Mouse (Mus musculus) cerebellum, postnatal 36 days (tissue): ENCODE data around the gene Slc5a10.

ENCODE experiments used
- DNase-seq, 2 experiments: peaks; one replicate each; pipeline ENCODE4 v3.0.0; 2021 to 2022; ENCODE audit warnings: mixed read lengths in 2 of 2

Gene Slc5a10

DNA sequence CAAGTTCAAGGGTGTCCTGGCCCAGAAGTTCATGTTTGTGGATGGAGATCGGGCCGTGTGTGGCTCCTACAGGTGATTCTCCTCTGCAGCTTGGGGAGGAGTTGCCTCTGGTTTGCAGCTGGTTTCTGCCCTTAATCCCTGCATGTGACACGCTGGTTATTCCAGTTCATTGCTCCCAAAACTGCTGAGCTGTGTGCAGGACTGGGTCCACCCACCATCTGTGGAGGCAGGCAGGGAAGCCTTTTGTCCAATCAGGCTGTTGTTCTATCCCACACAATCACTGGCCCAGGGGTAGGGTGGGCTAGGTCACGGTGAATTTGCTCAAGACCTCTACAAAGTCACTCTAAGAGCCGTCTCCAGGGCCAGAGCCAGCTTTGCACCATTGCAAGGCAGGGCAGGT lies 18.9 kb downstream of the Slc5a10 start:
- no peak for DNase-seq

DNA sequence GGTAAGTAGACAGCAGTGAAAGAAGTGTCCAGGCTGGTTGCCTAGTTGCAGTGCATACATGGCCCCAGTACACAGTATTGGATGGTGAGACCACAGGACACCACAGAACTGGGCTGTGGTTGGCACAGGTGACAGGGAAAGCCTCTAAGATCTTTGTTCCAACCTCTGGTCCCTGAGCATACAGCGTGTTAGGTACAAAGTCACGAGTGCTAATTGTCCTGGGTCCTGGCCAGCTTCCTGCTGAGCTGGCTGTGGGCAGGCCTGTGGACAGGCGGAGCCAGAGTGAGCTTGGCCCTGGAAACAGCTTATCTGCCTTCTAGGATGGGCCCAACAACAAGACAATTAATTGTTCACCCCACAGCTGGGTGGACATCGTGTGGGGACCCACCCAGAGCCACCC lies 20.7 kb downstream of the Slc5a10 start:
- peak; percentile 72 to 75 for DNase-seq

DNA sequence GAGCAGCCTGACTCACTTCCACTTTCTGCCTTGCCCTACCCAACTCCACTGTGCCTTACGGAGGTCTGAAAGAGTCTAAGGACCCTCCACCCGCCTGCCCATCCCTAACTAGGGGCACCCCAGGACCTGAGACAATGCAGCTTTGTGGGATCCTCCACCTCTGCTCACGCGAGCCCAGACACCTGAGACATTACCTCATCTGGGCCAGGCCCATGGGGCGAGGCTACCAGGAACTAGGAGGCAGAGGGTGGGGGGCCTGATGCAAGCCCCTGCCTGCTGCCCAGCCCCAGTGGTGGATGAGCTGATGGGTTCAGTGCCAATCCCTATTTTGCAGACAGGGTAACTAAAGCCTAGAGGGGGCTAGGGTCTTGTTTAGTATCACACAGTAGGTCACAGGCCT lies 21.2 kb downstream of the Slc5a10 start:
- DNase-seq, result no peak

DNA sequence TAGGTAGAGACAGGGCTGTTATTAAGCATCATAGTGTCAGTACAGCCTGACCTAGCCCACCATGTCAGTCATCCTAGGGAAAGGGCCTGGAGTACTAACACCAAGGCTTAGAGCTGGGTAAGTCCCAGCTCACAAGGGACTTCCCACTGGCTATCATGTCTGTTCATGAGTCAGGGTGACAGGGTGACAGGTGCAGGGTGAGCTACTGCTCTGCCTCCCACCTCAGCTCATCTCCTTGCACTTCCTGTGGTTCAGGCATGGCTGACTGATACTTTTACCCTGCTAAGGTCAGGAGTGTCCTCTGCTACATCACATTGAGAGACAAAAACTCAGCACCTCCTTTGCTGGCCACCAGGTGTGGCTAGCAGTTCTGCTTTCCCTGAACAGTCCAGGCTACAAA lies 21.8 kb downstream of the Slc5a10 start:
- DNase-seq, result no peak

DNA sequence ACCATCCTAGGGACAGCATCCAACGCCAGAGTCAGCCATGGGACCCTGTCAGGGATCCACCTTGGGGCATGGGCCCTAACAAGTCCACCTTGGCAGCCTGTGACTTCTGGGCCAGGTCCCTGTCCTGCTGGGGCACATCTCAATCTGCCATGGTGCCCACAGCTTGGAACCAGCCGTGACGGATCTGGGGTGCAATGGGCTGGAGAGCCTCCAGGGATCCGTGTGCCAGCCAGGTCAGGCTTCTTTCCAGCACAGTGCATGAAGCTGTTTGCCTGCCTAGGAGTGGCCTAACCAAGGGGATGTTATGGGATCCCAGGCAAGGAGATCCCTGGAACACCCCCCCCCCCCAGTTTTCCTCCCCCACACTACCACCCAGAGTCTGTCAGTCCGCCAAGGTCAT lies 27.6 kb downstream of the Slc5a10 start:
- DNase-seq, result peak; percentile 70 to 72

DNA sequence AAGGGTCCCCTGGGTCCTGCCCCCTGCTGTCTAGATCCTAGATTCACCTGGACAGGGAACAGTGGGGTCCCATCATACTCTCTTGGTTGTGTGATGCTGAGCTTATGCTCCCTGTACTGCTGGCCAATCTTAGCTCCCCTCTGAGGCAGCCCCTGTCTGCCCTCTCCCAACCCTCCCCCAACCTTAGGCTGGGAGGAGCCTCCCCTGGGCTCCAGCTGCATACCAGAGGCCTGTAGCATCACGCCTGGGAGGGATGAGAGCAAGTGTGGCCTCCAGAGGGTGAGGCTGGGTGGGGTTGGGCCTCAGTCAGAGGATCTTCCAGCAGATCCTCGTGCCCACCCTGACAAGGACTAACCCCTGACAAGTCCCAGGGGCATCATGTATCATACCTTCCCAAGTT lies 33.0 kb downstream of the Slc5a10 start:
- no peak for DNase-seq

DNA sequence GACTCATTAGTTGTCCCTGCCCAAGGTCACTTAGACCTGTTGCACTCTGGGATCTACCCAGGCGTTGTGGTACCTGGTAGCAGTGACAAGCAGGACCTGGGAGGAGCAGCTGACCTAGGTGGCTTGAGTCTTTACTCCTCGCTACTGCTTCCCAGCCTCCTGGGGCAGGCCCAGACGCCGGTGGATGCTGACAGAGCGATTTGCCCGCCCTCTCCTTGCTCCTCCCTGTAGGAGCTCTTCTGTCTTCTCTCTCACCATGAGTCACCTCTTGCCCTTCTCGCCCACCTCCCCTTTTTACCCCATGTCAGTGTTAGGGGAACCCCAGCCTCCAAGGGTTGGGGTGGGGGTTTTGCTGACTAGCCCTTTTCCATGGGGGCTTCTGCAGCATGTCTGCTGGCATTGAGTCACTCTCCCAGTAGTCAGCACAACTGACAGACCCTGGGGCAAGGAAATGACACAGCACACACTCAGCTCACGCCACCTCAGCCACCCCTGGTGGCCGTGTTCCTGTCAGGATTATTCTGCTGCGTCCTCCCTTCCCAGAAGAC lies 33.6 kb downstream of the Slc5a10 start:
- no peak for DNase-seq

DNA sequence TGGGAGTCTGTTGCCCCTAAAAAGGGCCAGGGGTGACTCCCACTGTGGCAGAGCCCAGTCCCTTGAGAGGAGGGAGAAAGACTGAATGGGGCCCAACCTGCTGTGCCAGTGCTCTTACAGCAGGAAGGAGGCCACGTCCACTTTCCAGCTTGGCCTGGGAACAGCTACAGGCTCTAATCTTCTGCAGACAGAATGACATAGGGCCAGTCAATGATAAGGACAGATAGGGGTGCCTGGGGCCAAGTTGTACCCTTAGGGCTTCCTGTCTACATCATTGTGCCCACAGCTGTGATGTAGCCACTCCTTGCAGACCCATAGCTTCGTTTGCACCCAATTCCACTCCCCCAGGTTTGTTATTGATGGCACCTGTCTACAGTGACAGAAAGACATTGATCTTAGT lies 34.5 kb downstream of the Slc5a10 start:
- DNase-seq, result no peak

DNA sequence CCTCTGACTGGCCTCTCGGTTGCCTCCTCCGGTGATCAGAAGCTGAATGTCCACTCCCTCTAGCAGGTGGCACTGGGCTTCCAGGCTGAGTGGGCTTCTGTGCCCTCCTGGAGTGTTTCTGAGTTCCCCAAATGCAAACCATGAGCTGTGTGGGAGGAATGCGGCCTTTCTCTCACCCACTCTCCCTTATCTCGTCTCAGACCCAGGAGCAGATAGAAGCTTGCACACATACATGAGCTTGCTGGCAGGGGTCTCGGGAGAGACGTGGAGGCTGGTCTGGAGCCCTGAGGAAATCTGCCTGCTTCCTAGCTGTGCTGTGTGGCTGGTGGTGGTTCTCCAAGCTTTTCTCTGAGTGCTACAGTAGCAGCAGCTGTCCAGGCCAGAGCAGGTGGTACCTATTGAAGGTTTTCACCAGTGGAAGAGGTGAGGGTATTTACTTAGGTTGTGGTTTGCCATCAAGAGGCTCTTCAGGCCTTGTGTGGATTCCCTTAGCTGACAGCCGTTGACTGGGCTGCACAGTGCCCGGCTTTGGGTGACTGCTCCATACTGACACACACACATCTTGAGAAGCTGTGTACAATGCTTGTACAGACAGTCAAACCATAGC lies 35.4 kb downstream of the Slc5a10 start:
- no peak for DNase-seq

DNA sequence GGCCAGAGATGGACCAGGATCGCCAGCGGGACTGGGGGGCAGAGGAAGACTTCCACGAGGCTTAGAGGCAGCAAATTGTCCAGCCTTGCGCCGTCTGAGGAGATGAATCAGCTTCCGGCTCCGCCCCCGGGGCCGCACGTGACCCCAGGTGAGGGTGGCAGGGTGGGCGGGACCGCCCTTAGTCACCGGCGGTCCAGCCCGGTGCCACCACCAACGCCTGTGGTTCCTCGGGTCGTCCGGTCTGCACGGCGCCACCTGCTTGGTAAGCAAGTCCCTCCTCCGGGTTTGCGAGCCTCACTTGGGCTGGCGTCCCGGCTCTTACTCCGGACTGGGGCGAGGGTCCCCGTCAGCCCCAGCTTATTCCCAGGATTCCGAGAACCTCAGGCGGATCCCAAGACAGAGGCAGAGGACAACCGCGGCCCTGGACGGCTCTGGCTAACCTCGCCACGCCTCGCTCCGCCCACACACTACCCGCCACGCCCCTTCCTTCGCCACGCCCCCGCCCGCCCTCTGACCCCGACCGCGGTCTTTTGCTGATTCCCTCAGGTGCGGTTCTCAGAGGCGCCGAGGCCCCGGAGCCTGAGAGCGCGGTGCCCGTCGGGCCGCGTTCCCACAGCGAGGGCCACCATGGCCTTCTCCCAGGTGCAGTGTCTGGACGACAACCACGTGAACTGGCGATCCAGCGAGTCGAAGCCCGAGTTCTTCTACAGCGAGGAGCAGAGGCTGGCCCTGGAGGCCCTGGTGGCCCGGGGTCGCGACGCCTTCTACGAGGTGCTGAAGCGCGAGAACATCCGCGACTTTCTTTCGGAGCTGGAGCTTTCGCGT lies 36.5 kb downstream of the Slc5a10 start, which contains the start of gene Fam83g:
TSS of gene Fam83g (plus strand) at position 185 of the 825 bp plus-strand sequence.
- no peak for DNase-seq

DNA sequence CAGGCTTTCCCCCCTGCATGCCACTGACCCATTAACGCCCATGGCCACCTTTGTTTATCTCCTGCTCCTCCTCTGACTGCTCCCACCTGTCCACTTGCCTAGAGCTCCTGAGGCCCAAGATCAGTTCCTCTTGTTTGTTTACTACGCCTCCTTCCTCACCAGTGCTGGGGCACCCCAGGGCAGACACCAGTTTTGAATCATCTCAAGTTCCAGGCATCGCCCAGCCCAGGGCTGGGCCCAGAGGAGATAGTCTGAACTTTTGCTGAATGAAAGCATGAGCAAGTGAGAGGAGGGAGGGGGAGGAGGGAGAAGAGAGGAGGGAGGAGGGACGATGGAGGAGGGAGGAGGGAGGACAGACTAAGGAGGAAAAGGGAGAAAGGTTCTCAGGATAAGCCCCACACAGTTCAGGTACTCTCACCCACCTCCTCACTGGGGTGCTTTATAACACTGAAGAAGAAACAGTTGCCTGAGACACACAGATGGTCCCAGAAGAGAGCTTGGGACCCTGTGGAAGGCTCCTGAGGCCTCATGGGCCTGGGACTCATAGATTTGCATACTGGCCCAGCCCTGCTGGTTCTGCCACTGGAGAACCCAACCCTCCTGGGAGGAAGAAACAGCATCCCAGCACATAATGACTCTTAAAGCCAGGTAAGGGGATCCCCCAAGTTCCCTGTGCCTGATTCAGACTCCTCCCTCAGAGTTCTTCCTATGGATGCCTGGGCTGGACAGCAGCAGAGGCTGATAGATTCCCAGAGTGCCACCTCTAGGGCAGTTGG lies 41.3 kb downstream of the Slc5a10 start:
- no peak for DNase-seq

DNA sequence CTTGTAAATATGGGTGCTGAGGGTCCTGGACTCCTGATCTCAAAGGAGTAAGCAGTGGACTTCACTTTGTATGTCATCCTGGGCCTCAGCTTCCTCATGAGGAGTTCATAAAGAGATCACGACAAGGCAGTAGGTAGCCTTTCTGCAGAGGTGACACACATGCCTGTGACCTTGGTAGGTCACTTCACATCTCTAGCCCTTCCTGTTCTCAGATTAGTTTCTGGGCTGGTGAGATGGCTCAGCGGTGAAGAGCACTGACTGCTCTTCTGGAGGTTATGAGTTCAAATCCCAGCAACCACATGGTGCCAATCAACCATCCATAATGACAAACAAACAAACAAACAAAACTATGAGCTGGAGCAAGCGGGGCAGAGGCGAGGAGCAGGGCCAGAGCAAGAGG lies 42.9 kb downstream of the Slc5a10 start:
- no peak for DNase-seq

DNA sequence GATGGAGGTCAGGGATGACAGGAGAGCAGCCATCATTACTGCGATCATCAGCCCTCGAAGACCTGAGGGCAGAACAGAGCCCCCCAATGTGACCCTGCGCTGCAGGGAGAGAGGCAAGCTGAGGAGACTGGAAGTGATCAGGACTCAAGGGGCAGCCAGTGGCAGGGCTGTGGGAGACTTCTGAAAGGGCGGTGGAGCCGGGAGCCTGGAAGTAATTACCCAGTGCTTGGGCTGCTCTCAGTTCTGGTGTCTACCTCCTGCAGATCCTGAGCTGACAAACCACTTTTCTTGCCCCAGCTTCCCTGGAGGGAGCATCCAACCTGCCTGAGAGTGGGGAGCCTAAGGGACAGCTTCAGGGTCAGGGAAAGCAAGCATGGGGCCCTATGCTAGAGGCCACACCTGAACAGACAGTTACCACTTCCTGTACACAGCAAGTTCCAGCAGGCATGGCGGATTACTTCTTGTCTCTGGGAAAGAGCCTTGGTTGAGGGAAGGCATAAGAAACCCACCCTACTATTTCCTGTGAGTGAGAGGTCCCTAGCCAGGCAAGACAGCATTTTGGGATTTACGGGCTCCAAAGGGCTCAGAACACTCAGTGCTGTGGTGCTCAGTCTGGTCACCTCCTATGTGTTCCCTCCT lies 44.3 kb downstream of the Slc5a10 start:
- no peak for DNase-seq

DNA sequence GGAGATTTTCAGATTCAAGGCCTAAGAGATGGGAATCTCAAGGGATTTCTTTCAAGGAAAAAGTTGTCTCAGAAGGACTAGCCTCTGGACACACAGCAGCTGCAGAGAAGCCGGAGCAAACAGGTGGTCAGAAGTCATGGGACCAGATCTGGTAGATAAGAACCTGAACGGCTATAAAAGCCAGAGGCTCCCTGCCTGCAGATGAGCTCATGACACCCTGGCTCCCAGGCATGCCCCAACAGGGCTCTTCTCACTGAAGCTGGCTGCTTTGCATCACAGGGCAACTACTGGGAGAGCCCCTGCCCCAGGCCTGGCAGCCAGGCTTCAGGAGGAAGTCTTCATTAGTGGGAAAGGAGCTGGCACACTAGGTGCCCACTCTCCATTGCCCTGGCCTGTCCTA lies 45.3 kb downstream of the Slc5a10 start:
- DNase-seq, result no peak

DNA sequence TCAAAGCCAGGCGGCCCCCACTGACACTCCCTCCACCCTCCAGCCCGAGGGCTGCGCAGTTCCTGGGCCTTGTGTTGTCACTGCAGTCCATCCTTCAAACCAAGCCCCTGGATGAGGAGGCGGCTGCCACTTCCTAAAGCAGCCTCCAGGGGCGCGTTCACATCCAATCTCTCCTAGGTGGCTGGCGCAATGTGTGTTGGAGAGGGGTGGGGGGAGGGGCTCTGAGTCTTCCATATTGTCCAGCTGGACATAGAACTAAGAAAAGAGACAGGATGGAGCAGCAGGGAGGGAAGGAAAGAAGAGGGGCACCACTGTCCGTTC lies 45.8 kb downstream of the Slc5a10 start:
- no peak for DNase-seq

DNA sequence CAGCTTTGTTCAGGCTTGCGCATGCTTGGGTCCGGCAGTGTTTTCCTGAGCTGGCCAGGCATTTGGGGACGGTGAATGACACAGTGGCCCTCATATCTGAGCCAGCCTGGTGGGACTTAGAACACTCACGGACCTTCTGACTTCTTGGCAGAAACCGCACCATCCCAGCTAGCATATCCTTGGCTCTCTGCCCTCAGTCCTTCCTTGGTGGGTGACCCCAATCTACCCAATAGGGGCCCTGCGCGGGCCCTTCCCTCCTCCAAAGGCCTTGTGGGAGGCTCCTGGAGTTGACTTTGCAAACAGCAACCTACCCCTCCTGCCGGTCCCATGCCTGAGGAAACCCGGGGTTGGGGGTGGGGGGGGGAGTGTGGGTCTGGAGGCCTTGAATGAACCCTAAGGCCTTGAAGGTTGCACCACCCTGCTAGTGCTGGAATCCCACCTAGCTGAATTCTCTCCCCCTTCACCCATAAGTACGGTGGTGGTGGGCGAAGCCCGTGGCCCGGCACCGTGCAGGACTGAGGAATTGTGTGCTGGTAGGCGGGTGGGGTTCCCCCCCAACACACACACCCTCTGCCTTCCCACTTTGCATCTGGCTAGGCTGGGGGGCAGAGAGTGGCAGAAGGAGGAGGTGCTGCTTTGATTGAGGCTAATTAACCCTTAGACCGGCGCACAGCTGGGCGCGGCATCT lies 46.3 kb downstream of the Slc5a10 start:
- DNase-seq, result no peak

DNA sequence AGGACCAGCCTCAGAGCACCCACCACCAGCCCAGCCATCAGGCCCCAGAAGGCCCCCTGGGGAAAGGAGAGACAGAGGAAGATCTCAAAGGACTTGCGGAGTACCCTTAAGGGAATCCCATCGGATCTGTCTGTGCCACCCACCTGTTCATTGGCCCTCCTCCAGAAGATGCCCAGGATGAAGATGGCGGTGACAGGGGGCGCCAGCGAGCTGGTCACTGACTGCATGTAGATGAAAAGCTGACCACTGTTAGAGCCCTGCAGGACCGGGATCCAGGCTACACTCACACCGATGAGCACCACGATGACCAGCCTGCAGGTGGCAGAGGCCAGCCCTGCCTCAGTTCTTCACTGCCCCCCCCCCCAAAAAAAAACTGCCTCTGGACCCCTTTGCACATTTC lies 46.9 kb downstream of the Slc5a10 start:
- peak; percentile 70 to 74 for DNase-seq

DNA sequence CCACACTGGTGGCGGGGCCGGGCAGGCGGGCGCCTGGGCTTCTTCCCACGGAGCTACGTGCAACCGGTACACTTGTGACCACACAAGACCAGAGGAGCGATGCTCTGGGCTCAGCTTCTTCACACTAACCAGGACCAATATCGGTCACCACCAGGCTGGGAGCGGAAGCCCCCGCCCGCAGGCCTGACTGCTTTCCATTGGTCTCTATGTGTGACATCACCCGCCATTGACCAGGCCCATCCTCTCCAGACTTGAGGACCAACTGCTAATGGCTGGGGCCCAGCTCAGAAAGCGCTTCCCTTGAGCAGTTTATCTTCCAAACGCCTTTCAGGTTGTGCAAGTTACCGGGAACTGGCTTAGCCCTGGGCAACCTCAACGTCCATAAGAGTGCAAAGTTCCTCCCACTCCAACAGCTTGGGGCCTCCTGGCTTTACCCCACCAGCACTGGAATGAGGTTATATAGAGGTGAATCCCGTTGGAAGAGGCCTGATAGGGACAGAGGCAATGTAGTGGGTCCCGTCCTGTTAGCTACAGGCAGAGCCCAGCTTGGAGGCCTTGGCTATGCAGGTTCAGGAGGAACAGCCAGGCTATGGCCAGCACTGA lies 48.7 kb downstream of the Slc5a10 start:
- DNase-seq, result no peak

DNA sequence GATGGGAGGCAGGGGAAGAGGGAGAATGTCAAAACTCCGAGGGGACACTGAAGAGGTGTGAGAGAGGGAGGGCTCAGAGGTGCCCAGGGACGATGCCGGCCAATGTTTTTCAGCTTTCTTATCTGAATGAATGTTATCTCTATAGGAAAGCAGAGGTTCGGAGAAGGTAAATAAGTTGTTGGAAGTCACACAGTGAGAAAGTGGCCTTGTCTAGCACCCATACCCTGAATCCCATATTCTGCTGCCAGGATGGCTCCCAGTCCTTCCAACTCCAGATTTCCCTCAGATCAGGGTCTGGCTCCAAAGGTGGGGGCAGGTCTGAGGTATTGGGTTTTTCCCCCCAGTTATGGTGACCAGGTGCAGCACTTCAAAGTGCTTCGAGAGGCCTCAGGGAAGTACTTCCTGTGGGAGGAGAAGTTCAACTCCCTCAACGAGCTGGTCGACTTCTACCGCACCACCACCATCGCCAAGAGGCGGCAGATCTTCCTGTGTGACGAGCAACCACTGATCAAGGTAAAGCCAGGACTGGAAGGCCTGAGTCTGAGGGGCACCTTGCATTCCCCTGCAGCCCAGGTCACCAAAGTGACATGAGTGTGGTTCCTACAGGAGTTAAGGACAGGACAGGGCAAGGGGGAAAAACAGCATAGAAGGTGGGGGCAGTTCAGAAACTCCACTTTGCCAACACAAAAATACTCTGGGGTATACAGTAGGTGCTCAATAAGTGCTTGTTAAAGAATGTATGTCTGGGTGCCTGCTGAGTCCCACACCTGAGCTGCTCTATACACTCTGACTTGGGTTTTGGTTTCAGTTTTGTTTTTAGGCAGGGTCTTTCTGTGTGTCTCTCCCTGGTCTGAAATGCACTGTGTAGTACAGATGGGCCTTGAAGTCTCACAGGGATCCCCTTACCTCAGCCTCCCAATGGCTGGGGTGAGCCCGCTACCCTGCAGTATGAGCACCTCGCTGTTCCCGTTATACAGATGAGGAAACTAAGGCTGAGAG lies 50.8 kb downstream of the Slc5a10 start:
- DNase-seq, result no peak

DNA sequence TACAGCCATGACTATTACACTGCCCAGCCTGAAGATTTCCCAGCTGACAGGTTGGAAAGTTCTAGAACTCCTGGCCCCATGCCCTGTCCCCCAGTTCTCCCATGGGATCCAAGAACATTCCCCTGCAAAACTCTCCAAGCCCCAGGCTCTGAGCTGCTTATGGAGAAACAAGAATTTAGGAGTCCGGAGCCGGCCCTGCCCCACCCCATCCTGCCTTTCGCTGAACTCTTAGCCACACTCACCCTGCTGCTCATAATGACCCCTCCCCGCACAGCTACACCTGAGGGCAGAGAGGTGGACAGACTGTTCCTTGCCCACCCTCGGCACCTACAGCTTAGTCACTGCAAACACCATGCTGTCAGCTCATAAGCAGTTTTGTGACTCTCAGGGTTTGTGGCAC lies 52.8 kb downstream of the Slc5a10 start:
- DNase-seq, result no peak

DNA sequence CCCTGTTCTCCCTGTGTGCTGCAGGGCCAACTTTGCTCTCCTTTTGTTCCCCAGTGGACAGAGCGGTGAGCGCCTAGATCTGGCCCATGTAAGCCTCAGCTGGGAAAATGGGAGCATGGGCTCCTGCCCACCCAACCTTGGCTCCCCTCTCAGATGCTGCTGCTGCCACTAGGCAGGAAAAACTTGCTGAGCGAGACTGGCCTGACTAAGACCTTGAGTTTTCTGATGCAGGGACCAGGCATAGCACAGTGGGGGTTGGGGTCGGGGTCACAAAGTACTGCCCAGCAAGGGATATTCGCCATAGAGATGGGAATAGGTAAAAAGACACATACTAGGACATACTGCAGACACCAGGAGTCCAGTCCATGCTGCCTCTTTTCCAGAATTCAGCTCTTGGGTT lies 53.4 kb downstream of the Slc5a10 start:
- no peak for DNase-seq
